Mouse (Mus musculus): ENCODE data around the gene Ebi3. TPM values are rescaled to one million over a fixed set of nuclear protein-coding genes. Genes with fewer than 3 reads are reported as not detected.

The Ebi3 gene
- polyA plus RNA-seq, 2 experiments from 2014 or later, result 52.7 to 95.2 TPM

GRCm38 (mm10) chr17:56005415-56006061 lies 53.1 kb downstream of the Ebi3 start, which contains the start of the genes Stap2 and Mpnd:
Stap2 (minus strand) TSS chr17:56005584.
Mpnd (plus strand) TSS chr17:56005711.
- ATAC-seq, result no peak

Other genes starting within 250 kb of the Ebi3 start
- gene Pot1b, start 240.0 kb upstream of the Ebi3 start, polyA plus RNA-seq (2017; shearing (Covaris generic)), result 10 to 100 TPM; 14.0 to 17.5 TPM
- gene Adgre4, start 202.7 kb upstream of the Ebi3 start, polyA plus RNA-seq (2017; shearing (Covaris generic)), result under 1 TPM in 1 of 2 experiments, not detected in 1; 0.38 TPM
- 10 to 100 TPM; 17.3 to 17.8 TPM for gene Zfp119a, start 73.7 kb upstream of the Ebi3 start, polyA plus RNA-seq (2017; shearing (Covaris generic))
- 10 to 100 TPM; 28.5 to 36.9 TPM for gene Zfp959, start 60.5 kb upstream of the Ebi3 start, polyA plus RNA-seq (2017; shearing (Covaris generic))
- 10 to 100 TPM; 17.2 to 17.4 TPM for gene Zfp119b, start 3.1 kb upstream of the Ebi3 start, polyA plus RNA-seq (2017; shearing (Covaris generic))
- gene Yju2, start 6.5 kb downstream of the Ebi3 start, polyA plus RNA-seq (2017; shearing (Covaris generic)), result 10 to 100 TPM; 26.9 to 30.2 TPM
- not detected for gene Shd, start 17.8 kb downstream of the Ebi3 start, polyA plus RNA-seq (2017; shearing (Covaris generic))
- gene Fsd1, start 33.9 kb downstream of the Ebi3 start, polyA plus RNA-seq (2017; shearing (Covaris generic)), result not detected
- under 1 TPM in 1 of 2 experiments, not detected in 1; 0.54 TPM for gene Stap2, start 52.9 kb downstream of the Ebi3 start, polyA plus RNA-seq (2017; shearing (Covaris generic))
- 10 to 100 TPM; 22.9 to 23.8 TPM for gene Mpnd, start 53.1 kb downstream of the Ebi3 start, polyA plus RNA-seq (2017; shearing (Covaris generic))
- gene Sh3gl1, start 84.0 kb downstream of the Ebi3 start, polyA plus RNA-seq (2017; shearing (Covaris generic)), result 100 to 1,000 TPM in 1 of 2 experiments, 10 to 100 TPM in 1; 84.9 to 114 TPM
- 1 to 10 TPM; 1.0 to 1.6 TPM for gene Chaf1a, start 87.8 kb downstream of the Ebi3 start, polyA plus RNA-seq (2017; shearing (Covaris generic))
- gene Ubxn6, start 122.4 kb downstream of the Ebi3 start, polyA plus RNA-seq (2017; shearing (Covaris generic)), result 10 to 100 TPM; 33.8 to 42.1 TPM
- 10 to 100 TPM; 35.7 to 44.6 TPM for gene Hdgfl2, start 127.0 kb downstream of the Ebi3 start, polyA plus RNA-seq (2017; shearing (Covaris generic))
- under 1 TPM in 1 of 2 experiments, not detected in 1; 0.15 TPM for gene Plin4, start 157.2 kb downstream of the Ebi3 start, polyA plus RNA-seq (2017; shearing (Covaris generic))
- gene Plin5, start 165.0 kb downstream of the Ebi3 start, polyA plus RNA-seq (2017; shearing (Covaris generic)), result not detected
- gene Lrg1, start 169.4 kb downstream of the Ebi3 start, polyA plus RNA-seq (2017; shearing (Covaris generic)), result under 1 TPM in 1 of 2 experiments, not detected in 1; 0.34 TPM
- gene Sema6b, start 187.7 kb downstream of the Ebi3 start, polyA plus RNA-seq (2017; shearing (Covaris generic)), result not detected
- gene Tnfaip8l1, start 209.8 kb downstream of the Ebi3 start, polyA plus RNA-seq (2017; shearing (Covaris generic)), result 10 to 100 TPM; 34.9 to 38.7 TPM
- gene Mydgf, start 231.3 kb downstream of the Ebi3 start, polyA plus RNA-seq (2017; shearing (Covaris generic)), result 10 to 100 TPM; 57.3 to 59.9 TPM